7 mouse cellular contexts compared by ENCODE assay signal in genomic region chr11:95513461-95514297, GRCm38 (mm10). TPM values are rescaled to one million over a fixed set of nuclear protein-coding genes. Genes with fewer than 3 reads are reported as not detected.
A peak's percentile ranks its signal among the peaks of the same experiment; 100 is the strongest.
DNase-seq lines count a peak whose midpoint lies in the region; ATAC-seq and TF ChIP-seq lines count a peak whose summit lies in the region.

No protein-coding gene starts in this region.

- no peak overlapping the region for H3K27ac ChIP-seq in liver, postnatal 0 days (ENCODE audit: low read depth)

- intact Hi-C loops in heart, postnatal 14 days (cut with DNase I), result no loop called here

- peak overlapping the region; percentile 79 for H3K4me2 ChIP-seq in liver, postnatal 0 days (ENCODE audit: low read depth, low read length)

- ATAC-seq in liver, postnatal 0 days, result peak; percentile 7; the same call in 1 of the 2 replicates

- H3K36me3 ChIP-seq in liver, postnatal 0 days (replicated peaks; ENCODE audit: insufficient read depth, low read length), result no peaks in the 10 kb centered on the region

- H3K9ac ChIP-seq in liver, postnatal 0 days (replicated peaks), result no peak overlapping the region

- peak; percentile 52 for DNase-seq in retina, postnatal 1 day
- no peak for DNase-seq in retina, embryonic 14.5 days (ENCODE audit: low spot score)
- DNase-seq in embryo, embryonic 11 days, result peak; percentile 41
- DNase-seq in heart, postnatal 14 days, result peak; percentile 37
- DNase-seq in liver, postnatal 0 days, result no peak
- no peak for DNase-seq in layer of hippocampus, adult 9-11 months
- DNase-seq in adipocyte (ENCODE audit: low spot score), result no peak

- no peak for TF ChIP-seq CTCF in liver, postnatal 0 days (IDR thresholded peaks at IDR 0.05; ENCODE audit: low read depth)

- no peaks in the 10 kb centered on the region for H3K9me3 ChIP-seq in liver, postnatal 0 days (ENCODE audit: low read length)

- WGBS in liver, postnatal 0 days (ENCODE audit: insufficient replicate concordance), result 2% methylated on average over 64 of the region's 66 CpGs

- peaks cover 50% of the 10 kb centered on the region for H3K27me3 ChIP-seq in liver, postnatal 0 days (ENCODE audit: insufficient read depth, low read length)

- TF ChIP-seq EP300 in liver, postnatal 0 days (IDR thresholded peaks at IDR 0.05; ENCODE audit: low read depth), result no peak

- peak overlapping the region; percentile 50 for H3K4me3 ChIP-seq in liver, postnatal 0 days (ENCODE audit: low read depth, low read length)

- H3K4me1 ChIP-seq in liver, postnatal 0 days (ENCODE audit: insufficient read depth), result peaks cover 13% of the 10 kb centered on the region

RNA-seq across cellular contexts. Expression of gene Nxph3, which starts 0.7 kb away (rescaled TPM):
- under 1 TPM; 0.37 to 0.93 TPM for total RNA-seq in heart, postnatal 14 days (2021)
- not detected in 2 replicates for polyA plus RNA-seq in liver, postnatal 0 days (2015; fragmentation: Nextera tagmentation; extraction: Ambion mirVana)

Comparison
In these comparisons a context has a peak if more than half of its experiments do, and no peak if none do; other contexts are left out.
1. DNase-seq: peak in retina, postnatal 1 day (single experiment), embryo, embryonic 11 days (single experiment) and heart, postnatal 14 days (2 of 2); none in retina, embryonic 14.5 days (single experiment), liver, postnatal 0 days (single experiment), layer of hippocampus, adult 9-11 months (single experiment) and adipocyte (single experiment).